Mouse (Mus musculus) limb, embryonic 12.5 days (tissue): ENCODE results near the gene Nudt13. TPM values are rescaled to one million over a fixed set of nuclear protein-coding genes. Genes with fewer than 3 reads are reported as not detected.
A peak's percentile ranks its signal among the peaks of the same experiment; 100 is the strongest.

Source experiments
- ATAC-seq: fragments of 200-750 bp; cut with Nextera tagmentation; 2 replicates; pipeline ENCODE4 v1.8.0; 2017; ENCODE audit warnings: low read depth, moderate TSS enrichment; ENCODE audit not compliant: insufficient number of reproducible peaks, insufficient read depth, low FRiP score, low TSS enrichment
- H3K27ac ChIP-seq: fragments of 300-500 bp; sonication (generic); 2 replicates; pipeline ENCODE4 v1.5.1; 2016; ENCODE audit warnings: mild to moderate bottlenecking, moderate library complexity
- H3K27me3 ChIP-seq: fragments of 300-500 bp; sonication (generic); 2 replicates; pipeline ENCODE4 v1.6.1; 2016; ENCODE audit warnings: mild to moderate bottlenecking, moderate library complexity
- H3K36me3 ChIP-seq: fragments of 300-500 bp; sonication (generic); 2 replicates; pipeline ENCODE4 v1.6.1; 2016; ENCODE audit warnings: mild to moderate bottlenecking, moderate library complexity
- H3K4me1 ChIP-seq: fragments of 300-500 bp; sonication (generic); replicated peaks from 2 replicates; pipeline ENCODE4 v1.6.1; 2016
- H3K4me2 ChIP-seq: fragments of 300-500 bp; sonication (generic); 2 replicates; pipeline ENCODE4 v1.6.1; 2016; ENCODE audit warnings: mild to moderate bottlenecking, moderate library complexity
- H3K4me3 ChIP-seq: fragments of 300-500 bp; sonication (generic); replicated peaks from 2 replicates; pipeline ENCODE4 v1.5.1; 2016; ENCODE audit warnings: mild to moderate bottlenecking
- H3K9ac ChIP-seq: fragments of 300-500 bp; sonication (generic); replicated peaks from 2 replicates; pipeline ENCODE4 v1.6.1; 2016; ENCODE audit warnings: mild to moderate bottlenecking, moderate library complexity
- H3K9me3 ChIP-seq: fragments of 300-500 bp; sonication (generic); 2 replicates; pipeline ENCODE4 v1.6.1; 2016; ENCODE audit warnings: mild to moderate bottlenecking, moderate library complexity
- WGBS: fragments of 180-500 bp; shearing (Covaris S2); methylation state at CpG from one replicate; pipeline ENCODE4 v1.1.7; 2016; 5-methylcytosine and 5-hydroxymethylcytosine counted together
- polyA plus RNA-seq: library from polyadenylated mRNA; unstranded; fragments of >200 nt; fragmentation: Nextera tagmentation; extraction: Ambion mirVana; gene quantifications from 2 replicates; pipeline ENCODE4 v1.2.1, GENCODE M21; 2016

The Nudt13 gene
- polyA plus RNA-seq = 18.1 and 20.2 TPM in 2 replicates

- H3K27ac ChIP-seq = no peak within 1 kb of the TSS
- no peaks in the 10 kb centered on the region for H3K36me3 ChIP-seq
- peak within 1 kb of the TSS; percentile 65 for H3K4me2 ChIP-seq
- WGBS = 24% methylated on average over 14 of the region's 14 CpGs
- H3K9ac ChIP-seq = peak within 1 kb of the TSS; percentile 38
- H3K27me3 ChIP-seq = no peaks in the 10 kb centered on the region
- H3K4me1 ChIP-seq = no peaks in the 10 kb centered on the region; the same call in 1 of the 2 replicates
- H3K9me3 ChIP-seq = no peaks in the 10 kb centered on the region
- ATAC-seq = peak; percentile 95
- H3K4me3 ChIP-seq = peak within 1 kb of the TSS; percentile 49
Measured at GRCm38 (mm10) chr14:20294117-20294892, at the start of gene Nudt13. Gene Nudt13, plus strand, starts transcription at chr14:20294697.

- no peak overlapping the region for H3K27ac ChIP-seq
- H3K9ac ChIP-seq = no peak overlapping the region
- no peaks in the 10 kb centered on the region for H3K4me1 ChIP-seq
- 0 out of 2 replicates have a peak, but pooled peaks cover 4% of the 10 kb centered on the region for H3K9me3 ChIP-seq
- WGBS = 69% methylated on average over 2 of the region's 2 CpGs
- H3K27me3 ChIP-seq = no peaks in the 10 kb centered on the region
- no peak for ATAC-seq
- no peak overlapping the region for H3K4me2 ChIP-seq
- no peak overlapping the region for H3K4me3 ChIP-seq
- H3K36me3 ChIP-seq = no peaks in the 10 kb centered on the region
Measured at GRCm38 (mm10) chr14:20245318-20245717, 49.2 kb upstream of the Nudt13 start.

- 81% methylated on average over 5 of the region's 5 CpGs for WGBS
- Histone ChIP-seq H3K36me3 (no peaks in the 10 kb centered on the region), H3K4me3 (no peak overlapping the region), H3K4me2 (no peak overlapping the region), H3K9me3 (0 out of 2 replicates have a peak, but pooled peaks cover 3% of the 10 kb centered on the region), H3K27ac (no peak overlapping the region), H3K9ac (no peak overlapping the region), H3K27me3 (no peaks in the 10 kb centered on the region), H3K4me1 (no peaks in the 10 kb centered on the region)
- ATAC-seq = no peak
Measured at GRCm38 (mm10) chr14:20245861-20246260, 48.6 kb upstream of the Nudt13 start.

- no peaks in the 10 kb centered on the region for H3K9me3 ChIP-seq
- H3K36me3 ChIP-seq = no peaks in the 10 kb centered on the region
- 65% methylated on average over 11 of the region's 11 CpGs for WGBS
- no peaks in the 10 kb centered on the region for H3K27me3 ChIP-seq
- H3K4me1 ChIP-seq = no peaks in the 10 kb centered on the region
- H3K4me2 ChIP-seq = no peak overlapping the region
- no peak overlapping the region for H3K27ac ChIP-seq
- no peak overlapping the region for H3K4me3 ChIP-seq
- no peak overlapping the region for H3K9ac ChIP-seq
- ATAC-seq = no peak
Measured at GRCm38 (mm10) chr14:20246811-20247266, 47.7 kb upstream of the Nudt13 start.

- no peak for ATAC-seq
- Histone ChIP-seq H3K9ac (no peak overlapping the region), H3K4me3 (no peak overlapping the region), H3K27ac (no peak overlapping the region), H3K27me3 (no peaks in the 10 kb centered on the region), H3K9me3 (no peaks in the 10 kb centered on the region), H3K4me2 (no peak overlapping the region), H3K36me3 (no peaks in the 10 kb centered on the region), H3K4me1 (no peaks in the 10 kb centered on the region)
- WGBS = 95% methylated on average over 3 of the region's 3 CpGs
Measured at GRCm38 (mm10) chr14:20248001-20248400, 46.5 kb upstream of the Nudt13 start.

- no peaks in the 10 kb centered on the region for H3K27me3 ChIP-seq
- no peak overlapping the region for H3K9ac ChIP-seq
- no peak for ATAC-seq
- no peak overlapping the region for H3K27ac ChIP-seq
- WGBS = 77% methylated on average over 14 of the region's 14 CpGs
- no peak overlapping the region for H3K4me3 ChIP-seq
- no peak overlapping the region for H3K4me2 ChIP-seq
- no peaks in the 10 kb centered on the region for H3K4me1 ChIP-seq
- H3K9me3 ChIP-seq = no peaks in the 10 kb centered on the region
- H3K36me3 ChIP-seq = no peaks in the 10 kb centered on the region
Measured at GRCm38 (mm10) chr14:20250237-20251171, 44.0 kb upstream of the Nudt13 start.

- no peaks in the 10 kb centered on the region for H3K36me3 ChIP-seq
- 50% methylated on average over 8 of the region's 8 CpGs for WGBS
- no peaks in the 10 kb centered on the region for H3K9me3 ChIP-seq
- H3K27ac ChIP-seq = no peak overlapping the region
- H3K4me3 ChIP-seq = no peak overlapping the region
- no peak overlapping the region for H3K9ac ChIP-seq
- no peak overlapping the region for H3K4me2 ChIP-seq
- ATAC-seq = no peak
- no peaks in the 10 kb centered on the region for H3K4me1 ChIP-seq
- peaks cover 21% of the 10 kb centered on the region for H3K27me3 ChIP-seq
Measured at GRCm38 (mm10) chr14:20258185-20259113, 36.0 kb upstream of the Nudt13 start.

- 72% methylated on average over 4 of the region's 4 CpGs for WGBS
- H3K27ac ChIP-seq = no peak overlapping the region
- no peak for ATAC-seq
Measured at GRCm38 (mm10) chr14:20262346-20262745, 32.2 kb upstream of the Nudt13 start.

GRCm38 (mm10) chr14:20268421-20268820 is 26.1 kb upstream of the Nudt13 start:
- 80% methylated on average over 6 of the region's 6 CpGs for WGBS
- ATAC-seq = no peak

More at GRCm38 (mm10) chr14:20262346-20262745, 32.2 kb upstream of the Nudt13 start:
- Histone ChIP-seq H3K9me3 (no peaks in the 10 kb centered on the region), H3K4me3 (no peak overlapping the region), H3K4me2 (no peak overlapping the region), H3K9ac (no peak overlapping the region), H3K36me3 (no peaks in the 10 kb centered on the region), H3K27me3 (peaks cover 16% of the 10 kb centered on the region), H3K4me1 (no peaks in the 10 kb centered on the region)

GRCm38 (mm10) chr14:20269082-20269809 is 25.3 kb upstream of the Nudt13 start, which contains the start of gene Kcnk16:
Gene Kcnk16, minus strand, starts transcription at chr14:20269199.
- no peak within 1 kb of the TSS for H3K4me2 ChIP-seq
- no peak within 1 kb of the TSS for H3K27ac ChIP-seq
- H3K9ac ChIP-seq = no peak within 1 kb of the TSS
- H3K9me3 ChIP-seq = peaks cover under 1% of the 10 kb centered on the region; the same call in 1 of the 2 replicates
- H3K36me3 ChIP-seq = no peaks in the 10 kb centered on the region
- ATAC-seq = no peak
- whole genome bisulfite sequencing = 73% methylated on average over 6 of the region's 6 CpGs
- no peak within 1 kb of the TSS for H3K4me3 ChIP-seq
- H3K4me1 ChIP-seq = no peaks in the 10 kb centered on the region
- H3K27me3 ChIP-seq = no peaks in the 10 kb centered on the region

More at GRCm38 (mm10) chr14:20268421-20268820, 26.1 kb upstream of the Nudt13 start:
- no peaks in the 10 kb centered on the region for H3K27me3 ChIP-seq
- H3K9ac ChIP-seq = no peak overlapping the region
- H3K4me3 ChIP-seq = no peak overlapping the region
- H3K9me3 ChIP-seq = no peaks in the 10 kb centered on the region
- no peaks in the 10 kb centered on the region for H3K36me3 ChIP-seq
- H3K4me2 ChIP-seq = no peak overlapping the region
- H3K27ac ChIP-seq = no peak overlapping the region
- no peaks in the 10 kb centered on the region for H3K4me1 ChIP-seq
